Mouse (Mus musculus) regulatory T cell (primary cell): ENCODE measurements around the gene Rsrp1.

ENCODE experiments used
- in situ Hi-C: fragments of 300-600 bp; cut with MboI, MseI; formaldehyde crosslinking; loops from one replicate; pipeline ENCODE4 v1.15.1; 2025; ENCODE audit warnings: high pct_unique_total_duplicates

The Rsrp1 gene

DNA sequence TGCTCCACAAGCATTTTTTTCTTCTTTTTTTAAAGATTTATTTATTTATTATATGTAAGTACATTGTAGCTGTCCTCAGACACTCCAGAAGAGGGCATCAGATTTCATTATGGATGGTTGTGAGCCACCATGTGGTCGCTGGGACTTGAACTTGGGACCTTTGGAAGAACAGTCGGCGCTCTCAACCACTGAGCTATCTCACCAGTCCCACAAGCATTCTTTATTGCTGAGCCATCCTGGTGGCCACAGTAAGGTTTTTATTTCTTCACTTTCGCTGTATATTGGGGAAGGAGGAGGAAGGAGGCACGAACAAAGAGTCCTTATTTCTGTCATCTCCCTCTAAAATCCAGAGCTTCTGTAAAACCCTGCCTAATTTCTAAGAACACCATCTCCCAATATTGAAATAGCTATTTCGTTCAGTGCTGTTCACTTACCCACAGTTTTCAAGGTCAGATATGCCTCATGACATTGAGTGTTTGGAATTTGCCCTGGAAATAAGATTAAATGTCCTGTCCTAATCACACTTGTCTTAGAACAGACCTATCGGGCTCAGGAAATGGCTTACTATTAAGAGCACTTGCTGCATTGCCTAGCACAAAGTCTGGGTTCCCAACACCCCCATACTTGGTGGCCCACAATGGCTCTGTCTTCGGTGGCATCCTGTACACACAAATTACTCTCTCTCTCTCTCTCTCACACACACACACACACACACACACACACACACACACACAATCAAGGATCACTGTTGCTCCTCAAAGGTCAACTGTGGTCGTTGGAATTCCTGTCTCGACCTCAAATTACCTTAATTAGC is 1.1 kb upstream of the Rsrp1 start:
- in situ Hi-C loops = no loop called here

DNA sequence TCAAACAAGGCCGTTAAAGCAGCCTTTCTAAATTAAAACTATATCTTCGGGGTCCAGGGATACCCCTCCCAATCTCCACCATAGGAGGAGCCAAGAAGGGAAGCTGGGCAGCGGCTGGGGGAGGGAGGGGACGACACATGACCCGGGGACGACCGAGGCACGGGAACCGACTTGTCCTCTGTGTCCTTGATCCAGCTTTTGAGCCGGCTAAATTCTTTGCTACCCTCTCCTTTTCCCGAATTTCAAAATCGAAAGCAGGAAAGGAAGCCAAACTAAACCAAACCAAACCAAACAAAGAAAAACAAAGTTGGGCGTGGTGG is 507 bp upstream of the Rsrp1 start:
- in situ Hi-C loops = no loop called here

DNA sequence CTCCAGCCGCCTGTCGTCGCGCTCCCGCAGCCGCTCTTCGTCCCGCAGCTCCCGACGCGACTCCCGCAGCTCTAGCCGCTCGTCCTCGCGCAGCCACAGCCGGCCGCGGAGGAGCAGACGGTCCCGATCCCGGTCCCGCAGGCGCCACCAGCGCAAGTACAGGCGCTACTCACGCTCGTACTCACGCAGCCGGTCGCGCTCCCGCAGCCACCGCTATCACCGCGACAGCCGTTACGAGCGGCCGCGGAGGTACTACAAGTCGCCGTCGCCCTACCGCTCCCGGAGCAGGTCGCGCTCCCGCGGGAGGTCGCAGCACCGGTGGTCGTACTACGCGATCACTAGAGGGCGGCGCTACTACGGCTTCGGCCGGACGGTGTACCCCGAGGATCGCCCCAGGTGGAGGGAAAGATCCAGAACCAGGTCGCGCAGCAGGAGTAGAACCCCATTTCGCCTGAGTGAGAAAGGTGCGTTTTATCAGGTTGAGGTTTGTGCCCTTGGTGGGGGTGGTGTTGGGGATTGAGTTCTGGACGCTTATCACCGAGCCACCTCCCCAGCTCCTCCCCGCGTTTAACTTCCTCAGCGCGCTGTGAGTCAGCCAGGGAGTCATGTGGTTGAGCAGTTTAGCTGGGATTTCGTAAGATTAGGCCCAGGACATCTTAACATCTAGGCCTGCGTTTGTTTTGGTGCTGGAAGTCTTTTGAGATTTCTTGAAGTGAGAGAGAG is 788 bp downstream of the Rsrp1 start:
- in situ Hi-C loops = no loop called here

DNA sequence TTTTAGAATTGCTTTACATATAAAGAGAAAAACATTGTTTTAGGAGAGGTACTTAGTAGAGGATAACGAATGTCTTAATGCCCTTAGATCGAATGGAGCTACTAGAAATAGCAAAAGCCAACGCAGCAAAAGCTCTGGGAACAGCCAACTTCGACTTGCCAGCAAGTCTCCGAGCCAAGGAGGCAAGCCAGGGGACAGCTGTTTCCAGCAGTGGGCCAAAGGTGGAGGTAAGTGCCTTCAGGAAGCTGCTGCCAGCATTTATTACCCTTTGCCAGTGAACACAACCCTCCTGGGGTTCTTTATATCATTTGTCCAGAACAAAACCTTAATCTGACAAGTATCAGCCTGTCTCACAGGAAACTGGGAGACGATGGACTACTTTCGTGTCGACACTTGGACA is 1.8 kb downstream of the Rsrp1 start:
- in situ Hi-C loops = no loop called here

DNA sequence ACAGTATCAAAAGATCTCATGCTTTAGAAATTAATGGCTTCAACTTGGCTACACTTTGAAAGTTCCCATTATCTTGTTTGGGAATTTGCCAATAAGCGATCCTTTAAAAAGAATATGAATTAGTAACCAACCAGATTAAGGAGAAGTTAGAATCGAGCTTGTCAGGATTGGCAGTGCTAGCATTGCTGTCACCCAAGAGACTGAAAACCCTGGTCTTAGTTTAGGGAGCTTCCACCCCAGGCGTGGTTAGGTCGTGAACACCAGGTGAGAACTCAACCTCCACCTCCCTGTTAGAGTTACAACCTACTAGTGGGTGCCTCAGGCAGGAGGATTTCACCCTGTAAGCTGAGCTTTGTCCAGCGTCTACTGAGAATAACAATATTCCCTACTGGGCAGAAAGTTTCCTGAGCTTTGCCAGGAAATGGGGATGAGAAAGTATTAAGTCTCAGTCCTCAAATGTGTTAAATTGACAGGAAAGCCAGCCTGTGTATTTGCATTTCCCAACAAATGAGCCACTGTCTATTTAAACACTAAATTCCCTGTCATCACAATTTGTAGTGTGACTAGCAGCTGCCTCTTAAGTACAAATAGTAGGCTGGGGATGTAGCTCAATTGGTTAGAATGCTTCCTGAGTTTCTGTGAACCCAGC is 4.5 kb downstream of the Rsrp1 start:
- in situ Hi-C loops = no loop called here

DNA sequence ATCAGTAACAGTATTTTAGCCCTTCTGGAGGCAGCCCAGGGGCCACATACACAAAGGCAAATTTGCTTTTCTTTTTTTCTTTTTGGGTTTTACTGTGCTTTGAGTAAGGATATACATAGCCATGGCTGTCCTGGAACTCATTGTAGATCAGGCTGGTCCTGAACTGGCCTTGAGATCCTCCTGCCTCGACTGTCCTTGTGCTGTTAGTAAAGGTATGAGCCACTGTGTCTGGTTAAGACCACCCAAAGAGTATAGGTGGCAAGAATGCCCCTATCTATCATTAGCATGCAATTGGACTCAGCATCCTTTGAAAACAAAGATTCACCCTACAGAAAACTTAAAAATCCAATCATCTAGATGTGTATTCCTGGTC is 5.1 kb downstream of the Rsrp1 start:
- in situ Hi-C loops = no loop called here

DNA sequence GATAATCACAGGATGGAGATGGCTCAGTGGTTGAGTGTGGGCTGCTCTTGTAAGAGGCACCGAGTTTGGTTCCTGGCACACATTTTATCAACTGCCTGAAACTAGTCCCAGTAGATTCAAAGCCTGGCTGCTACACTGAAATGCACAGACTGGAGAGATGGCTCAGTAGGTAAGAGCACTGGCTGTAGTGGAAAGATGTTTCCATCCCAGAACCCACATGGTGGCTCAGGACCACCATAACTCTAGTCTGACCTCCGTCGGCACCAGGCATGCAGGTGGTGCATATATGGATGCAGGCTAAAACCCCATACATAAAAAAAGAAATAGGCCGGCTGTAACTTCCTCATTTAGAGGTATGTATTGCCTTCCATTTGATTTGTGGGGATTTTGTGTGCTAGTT is 6.1 kb downstream of the Rsrp1 start:
- in situ Hi-C loops = no loop called here

DNA sequence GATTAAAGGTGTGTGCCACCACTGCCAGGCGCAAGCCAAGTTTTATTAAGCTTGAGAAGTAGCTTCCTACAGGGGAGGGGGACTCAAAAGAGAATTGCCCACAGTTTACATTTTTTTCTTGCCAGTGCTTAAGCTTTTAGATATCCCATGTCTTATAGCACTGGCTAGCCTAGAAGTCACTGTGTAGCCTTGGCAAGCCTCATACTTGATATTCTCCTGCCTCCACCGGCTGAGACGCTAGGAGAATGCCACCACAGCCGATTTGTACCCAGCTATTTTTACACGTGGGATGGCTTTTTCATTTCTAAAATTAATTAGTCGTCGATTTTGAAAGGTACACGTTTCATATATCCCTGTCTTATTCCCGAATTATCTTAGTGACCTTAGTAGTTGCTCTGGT is 6.8 kb downstream of the Rsrp1 start:
- in situ Hi-C loops = no loop called here

DNA sequence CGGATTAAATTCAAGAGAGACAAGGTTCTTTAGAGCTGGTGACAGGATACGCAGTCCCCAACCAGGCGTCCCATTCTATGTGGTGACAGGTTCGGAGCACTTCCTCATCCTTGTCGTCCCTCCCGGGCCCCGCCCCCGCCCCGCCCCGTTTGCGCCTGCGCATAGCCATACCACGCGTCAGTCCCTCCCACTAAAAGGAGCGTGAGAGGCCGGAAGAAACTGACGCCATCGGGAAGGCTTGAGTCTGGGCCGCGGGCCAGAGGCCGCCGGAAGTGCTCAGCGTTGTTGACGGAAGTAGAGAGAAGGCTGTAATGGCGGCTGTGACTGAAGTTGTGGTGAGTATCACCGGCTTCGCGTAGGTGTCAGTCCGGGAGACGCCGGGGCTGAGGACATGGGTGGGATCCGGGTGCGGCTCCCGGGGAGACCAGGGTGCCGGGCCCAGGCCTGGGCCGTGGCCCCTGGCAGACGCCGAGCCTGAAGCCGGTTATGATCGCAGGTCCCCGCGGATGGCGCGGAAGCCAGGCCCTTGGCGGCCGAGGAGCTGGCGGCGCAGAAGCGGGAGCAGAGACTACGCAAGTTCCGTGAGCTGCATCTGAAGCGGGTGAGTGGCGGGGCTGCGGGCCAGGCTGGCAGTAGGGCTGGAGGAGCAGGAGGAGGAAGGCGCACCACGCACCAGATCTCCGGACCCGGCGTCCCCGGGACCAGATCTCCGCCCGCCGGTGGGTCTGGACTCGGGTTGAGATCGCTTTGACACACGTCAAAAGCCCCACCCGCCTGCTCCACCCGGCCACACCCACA is 7.5 kb downstream of the Rsrp1 start, which contains the start of gene Syf2:
TSS of gene Syf2 (plus strand) at position 215 of the 798 bp plus-strand sequence.
- in situ Hi-C loops = no loop called here

DNA sequence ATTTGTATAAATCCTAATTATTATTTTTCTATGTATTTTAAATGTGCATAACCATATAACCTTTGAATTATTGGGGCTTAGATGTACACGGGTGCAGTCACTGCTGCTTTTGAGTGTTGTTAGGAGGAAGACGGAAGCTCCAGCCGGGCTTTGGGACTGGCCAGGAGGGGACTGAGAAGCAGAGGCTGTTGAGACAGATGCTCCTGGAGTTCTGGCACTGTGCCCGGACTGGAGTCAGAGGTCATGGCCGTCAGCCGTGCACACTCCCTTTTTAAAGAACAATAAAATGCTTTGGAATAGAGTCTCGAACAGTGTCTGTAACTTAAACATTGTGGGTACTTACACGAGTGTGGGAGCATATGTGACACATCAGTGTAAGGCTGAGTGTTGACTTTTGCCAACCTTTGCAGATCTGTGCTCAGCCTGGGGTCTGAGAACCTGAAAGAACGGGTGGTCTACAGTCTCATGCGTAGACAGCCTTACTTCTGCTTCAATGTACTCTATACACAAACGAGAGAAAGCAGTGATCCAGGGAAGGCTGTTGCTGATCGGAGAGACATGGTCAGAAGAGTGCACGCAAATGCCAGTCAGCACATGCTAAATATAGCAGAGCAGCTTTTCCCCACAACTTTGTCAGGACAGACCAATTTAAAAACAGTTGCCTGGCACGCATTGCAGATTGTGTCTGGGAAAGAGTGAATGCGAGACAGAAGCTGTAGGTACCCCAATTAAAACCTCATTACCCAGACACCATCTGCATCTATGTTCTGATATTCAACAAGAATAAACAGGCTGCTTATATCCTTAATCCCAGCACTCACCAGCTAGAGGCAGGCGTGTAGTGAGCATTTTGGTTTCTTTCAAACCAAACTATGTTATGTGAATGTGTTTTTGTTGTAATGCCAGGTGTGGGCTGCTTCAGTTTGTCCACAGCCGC is 14.1 kb downstream of the Rsrp1 start:
- in situ Hi-C loops = loop anchor here (5.0 kb wide), 1 partner anchor 270 kb away; no protein-coding TSS in a partner anchor

DNA sequence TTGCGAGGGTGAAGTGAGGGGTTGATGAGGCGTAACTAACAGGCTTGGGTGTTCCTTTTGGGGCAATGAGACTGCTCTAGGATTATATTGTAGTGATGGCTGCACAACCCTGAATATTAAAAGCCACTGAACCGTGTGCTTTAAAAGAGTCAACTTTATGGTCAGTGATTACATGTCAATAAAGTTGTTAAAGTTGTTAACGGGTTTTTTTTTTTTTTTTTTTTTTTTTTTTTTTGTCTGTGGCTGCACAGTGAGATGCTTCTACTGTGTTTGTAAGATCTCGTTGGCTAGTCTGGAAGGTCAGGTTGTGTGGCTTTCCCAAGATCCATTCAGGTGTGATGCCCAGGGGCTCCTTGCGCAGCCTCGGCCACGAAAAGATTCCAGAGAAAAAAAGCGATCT is 16.5 kb downstream of the Rsrp1 start:
- in situ Hi-C loops = loop anchor here (5.0 to 10.0 kb wide), 2 partner anchors 267 to 365 kb away; no protein-coding TSS in a partner anchor

DNA sequence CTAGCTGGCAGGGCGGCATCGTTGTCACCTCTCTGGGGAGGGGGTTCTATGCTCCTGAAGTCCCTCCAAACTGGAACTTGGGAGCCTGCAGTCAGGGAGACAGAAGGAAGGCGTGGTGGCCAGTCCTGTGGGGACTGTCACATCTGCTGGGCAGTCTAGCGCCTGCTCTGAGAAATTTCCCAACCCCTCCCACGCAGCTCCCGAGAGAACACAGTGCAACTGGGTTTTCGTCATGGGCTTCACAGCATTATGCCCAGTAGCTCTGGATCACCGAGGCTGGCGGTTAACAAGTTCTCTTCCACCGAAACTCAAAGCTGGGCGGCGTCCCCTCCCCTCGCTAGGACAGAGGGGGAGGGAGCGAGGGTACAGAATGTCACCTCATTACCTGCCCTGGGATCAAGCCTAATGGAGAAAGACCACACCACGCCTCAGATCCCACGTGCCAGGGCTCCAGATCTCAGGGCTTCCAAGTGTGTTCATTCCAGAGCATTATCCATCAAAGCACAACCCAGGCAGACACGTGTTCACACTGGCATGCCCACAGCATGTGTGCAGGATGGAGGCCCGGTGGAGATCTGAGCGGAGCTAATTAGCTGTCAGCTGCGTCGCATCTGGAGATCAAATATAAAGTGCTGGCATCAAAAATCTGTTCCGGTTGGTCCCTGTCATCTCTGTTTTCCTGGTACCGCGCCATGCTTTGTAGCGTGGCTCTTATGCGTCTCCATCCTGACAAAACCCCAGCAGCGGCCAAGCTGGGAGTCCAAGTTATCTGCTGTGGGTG is 20.6 kb downstream of the Rsrp1 start:
- in situ Hi-C loops = loop anchor here (10.0 kb wide), 1 partner anchor 361 kb away; no protein-coding TSS in a partner anchor

DNA sequence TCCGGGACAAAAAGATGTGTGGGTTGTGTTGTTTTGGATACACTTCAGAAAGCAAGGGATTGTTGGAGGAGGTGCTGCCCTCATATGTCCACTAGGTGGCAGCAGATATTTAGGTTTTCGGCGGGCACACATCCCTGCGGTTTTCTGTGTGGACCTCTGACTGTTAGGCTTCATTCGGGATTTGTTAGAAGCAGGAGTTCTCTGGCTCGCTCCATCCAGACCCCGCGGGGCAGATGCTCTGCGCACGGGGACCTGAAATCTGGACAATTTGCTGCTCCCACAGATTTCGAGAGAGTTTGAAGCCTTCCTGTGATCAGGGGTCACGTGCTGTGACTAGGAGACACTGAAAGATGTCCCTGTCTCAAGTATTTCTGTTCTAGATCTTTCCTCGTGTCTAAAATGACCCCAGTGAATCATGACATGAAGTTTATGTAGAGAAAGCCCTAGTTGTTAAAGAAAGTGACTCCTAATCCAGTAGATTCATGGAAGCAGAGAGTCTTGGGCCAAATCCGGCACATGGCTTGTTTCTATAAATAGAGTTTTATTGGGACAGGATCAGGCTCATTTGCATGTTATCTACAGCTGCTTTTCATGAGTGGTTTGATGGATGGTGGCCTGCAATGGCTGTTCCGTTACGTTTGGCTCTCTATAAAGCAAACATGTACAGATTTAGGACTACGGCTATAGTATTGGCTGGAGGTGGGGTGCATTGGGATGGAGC is 22.8 kb downstream of the Rsrp1 start:
- in situ Hi-C loops = loop anchor here (10.0 kb wide), 1 partner anchor 359 kb away; no protein-coding TSS in a partner anchor

DNA sequence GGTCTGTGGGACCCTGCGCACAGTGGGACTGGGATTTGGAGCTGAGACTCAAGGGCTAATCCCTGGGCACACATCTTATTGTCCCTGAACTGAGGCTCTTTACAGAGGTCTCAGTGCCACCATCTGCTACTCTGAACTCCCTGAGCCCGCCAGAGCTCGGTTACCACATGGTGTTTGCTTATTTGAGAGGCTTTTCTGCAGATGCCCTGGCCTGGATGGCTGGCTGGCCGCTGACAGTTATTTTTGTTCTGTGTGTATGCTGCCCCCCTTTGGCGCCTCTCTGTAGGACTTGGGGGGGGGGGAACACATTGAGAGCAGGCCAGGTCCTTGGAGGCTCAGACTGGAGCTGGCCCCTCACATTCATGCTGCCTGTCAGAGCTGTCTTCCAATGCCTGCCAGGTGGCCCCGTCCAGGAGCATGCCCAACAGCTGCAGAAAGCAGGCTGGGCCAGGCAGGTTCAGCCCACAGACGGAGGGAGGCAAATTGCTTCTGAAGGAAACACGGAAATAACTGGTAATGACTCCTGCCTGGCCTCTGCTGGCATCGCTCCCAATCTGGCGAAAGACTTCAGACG is 27.2 kb downstream of the Rsrp1 start:
- in situ Hi-C loops = no loop called here

DNA sequence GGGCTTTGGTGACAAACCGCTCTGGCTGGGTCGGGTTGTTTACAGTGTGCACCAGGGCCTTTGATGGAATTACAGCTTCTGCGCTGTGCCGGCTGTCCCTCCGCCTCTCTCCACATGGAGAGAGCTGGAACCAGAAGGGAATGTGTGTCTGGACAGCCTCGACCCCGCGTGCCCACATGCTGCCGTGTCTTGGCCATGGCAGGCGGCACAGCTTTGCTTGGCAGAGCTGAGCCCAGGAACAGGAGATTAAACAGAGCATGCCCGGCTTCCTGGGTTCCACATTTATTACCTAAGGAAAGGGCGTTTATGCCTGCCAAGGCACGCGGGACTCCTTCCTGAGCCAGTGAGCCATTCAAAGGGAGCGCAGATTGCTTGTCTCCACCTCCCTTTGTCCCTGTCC is 31.1 kb downstream of the Rsrp1 start:
- in situ Hi-C loops = no loop called here

DNA sequence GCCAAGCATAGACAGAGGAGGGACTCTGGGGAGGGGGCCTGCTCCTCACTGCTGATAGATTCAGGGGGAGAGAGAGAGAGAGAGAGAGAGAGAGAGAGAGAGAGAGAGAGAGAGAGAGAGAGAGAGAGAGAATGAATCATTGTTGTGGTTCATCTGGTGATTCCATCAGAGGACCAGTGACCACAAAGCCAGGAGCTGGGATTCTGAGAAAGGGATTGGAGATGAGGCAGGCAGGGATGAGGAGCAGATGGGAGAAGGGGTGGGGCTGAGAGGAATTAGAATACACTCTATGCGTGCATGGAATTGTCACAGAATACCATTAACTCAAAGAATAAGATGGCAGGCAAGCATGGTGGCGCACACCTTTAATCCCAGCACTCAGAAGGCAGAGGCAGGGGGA is 31.8 kb downstream of the Rsrp1 start:
- in situ Hi-C loops = loop anchor here (5.0 kb wide), 1 partner anchor 257 kb away; no protein-coding TSS in a partner anchor

DNA sequence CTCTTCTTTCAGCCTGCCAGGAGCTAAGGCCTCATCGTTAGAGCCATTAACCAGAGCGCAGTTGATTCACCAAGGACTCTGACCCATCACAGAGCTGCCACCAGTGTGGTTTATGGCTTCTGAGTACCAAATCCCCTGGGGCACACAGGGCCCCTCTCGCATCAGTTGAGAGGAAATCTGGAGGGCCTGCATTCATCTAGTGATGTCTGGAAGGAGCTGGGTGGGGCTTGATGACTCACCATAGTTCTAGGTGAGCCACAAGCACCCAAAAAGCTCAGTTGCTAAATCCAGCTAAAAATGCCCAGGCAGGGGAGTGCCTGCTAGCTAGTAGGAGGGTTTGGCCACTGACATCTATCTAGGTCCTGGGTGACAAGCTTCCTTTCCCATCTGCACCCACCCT is 32.5 kb downstream of the Rsrp1 start:
- in situ Hi-C loops = loop anchor here (5.0 kb wide), 1 partner anchor 256 kb away; no protein-coding TSS in a partner anchor

DNA sequence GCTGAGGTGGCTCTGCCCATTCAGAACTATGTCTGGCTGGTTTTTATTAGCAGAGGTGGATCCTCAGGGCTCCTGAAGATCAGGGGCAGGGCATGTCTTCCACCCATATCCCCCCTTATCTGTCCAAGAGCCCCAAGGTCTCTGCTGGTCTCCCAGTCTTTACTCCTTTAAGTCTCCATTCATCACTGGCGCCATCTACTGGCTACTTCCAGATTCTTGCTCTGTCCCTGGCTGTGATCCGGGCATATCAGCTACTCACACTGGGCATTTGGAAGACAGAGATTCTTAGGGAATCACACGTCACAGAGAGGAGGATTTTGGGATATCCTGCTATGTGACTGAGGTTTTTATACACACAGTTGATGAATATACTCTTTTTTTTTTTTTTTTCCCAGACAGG is 32.9 kb downstream of the Rsrp1 start:
- in situ Hi-C loops = loop anchor here (5.0 kb wide), 1 partner anchor 256 kb away; no protein-coding TSS in a partner anchor
